Mouse (Mus musculus) lung, postnatal 0 days (tissue): ENCODE data around the gene Klhl1.

Experiments used
- CTCF ChIP-seq: IDR thresholded peaks from 2 replicates; pipeline ENCODE4 v1.5.1; 2016; ENCODE audit warnings: antibody characterized with exemption, mild to moderate bottlenecking
- EP300 ChIP-seq: IDR thresholded peaks from 2 replicates; pipeline ENCODE4 v1.6.1; 2016; ENCODE audit warnings: antibody characterized with exemption, mild to moderate bottlenecking, control low read depth

- TF ChIP-seq CTCF (no peak), EP300 (no peak)
Observed at GRCm38 (mm10) chr14:96461756-96462155, 57.1 kb downstream of the Klhl1 start.
